Mouse (Mus musculus): ENCODE measurements around the gene Mpc1.

DNA sequence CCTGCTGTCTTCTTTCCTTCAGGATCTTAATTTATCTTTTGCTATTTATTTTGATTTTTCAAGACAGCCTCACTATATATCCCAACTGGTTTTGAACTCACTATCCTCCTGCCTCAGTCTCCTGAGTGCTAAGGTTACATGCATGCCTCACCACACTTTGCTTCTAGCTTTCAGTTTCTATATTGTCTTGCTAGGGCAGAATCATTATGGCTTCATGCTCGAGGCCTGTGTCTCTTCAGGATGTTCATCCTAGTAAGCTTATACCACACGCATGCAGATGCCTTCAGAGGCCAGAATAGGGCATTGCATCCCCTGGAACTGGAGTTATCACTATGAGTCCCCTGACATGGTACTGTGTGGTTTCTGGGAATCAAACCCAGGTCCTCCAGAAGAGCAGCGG lies 27.8 kb upstream of the Mpc1 start:
- TF ChIP-seq POLR2A (IDR thresholded peaks at IDR 0.05; ENCODE audit: low read depth, low read length) (no peak), CTCF (IDR thresholded peaks at IDR 0.05; ENCODE audit: extremely low read depth, insufficient read depth, insufficient read length, insufficient replicate concordance) (no peak)
